22 mouse cellular contexts compared by ENCODE assay signal in genomic region chr4:68284845-68285244, GRCm38 (mm10).
"Had no signal": no experiment of that assay in that cellular context is flagged by ENCODE, and none has a peak within 500 bp of the region (broad histone marks: within the 10 kb centered on the region; RNA-seq: fewer than 3 reads in every experiment).

No protein-coding gene starts in this region.

- H3K27me3 ChIP-seq: heart, embryonic 12.5 days; hindbrain, embryonic 12.5 days; limb, embryonic 13.5 days; limb, embryonic 15.5 days; liver, embryonic 12.5 days had no signal

- H3K4me2 ChIP-seq: heart, embryonic 12.5 days; hindbrain, embryonic 12.5 days; hindbrain, embryonic 14.5 days; limb, embryonic 13.5 days; limb, embryonic 15.5 days; liver, embryonic 12.5 days had no signal

- H3K4me1 ChIP-seq: heart, embryonic 10.5 days; heart, embryonic 12.5 days; hindbrain, embryonic 10.5 days; hindbrain, embryonic 12.5 days; limb, embryonic 13.5 days; limb, embryonic 15.5 days; liver, embryonic 12.5 days had no signal

- H3K9ac ChIP-seq: heart, embryonic 12.5 days; hindbrain, embryonic 12.5 days; hindbrain, embryonic 14.5 days; limb, embryonic 13.5 days; limb, embryonic 15.5 days; liver, embryonic 12.5 days; liver, embryonic 14.5 days had no signal

- H3K36me3 ChIP-seq: heart, embryonic 10.5 days; heart, embryonic 12.5 days; hindbrain, embryonic 10.5 days; hindbrain, embryonic 12.5 days; limb, embryonic 13.5 days; limb, embryonic 15.5 days; liver, embryonic 12.5 days had no signal

- ATAC-seq: hindbrain, postnatal 0 days; intestine, embryonic 16.5 days; liver, embryonic 12.5 days had no signal

- H3K27ac ChIP-seq: gastrocnemius, adult 2 months; heart, embryonic 10.5 days; hindbrain, embryonic 10.5 days; hindbrain, embryonic 12.5 days; hindbrain, embryonic 14.5 days; hindbrain, postnatal 0 days; limb, embryonic 13.5 days; limb, embryonic 15.5 days; liver, embryonic 12.5 days; liver, embryonic 14.5 days had no signal

- H3K9me3 ChIP-seq: heart, embryonic 10.5 days; heart, embryonic 12.5 days; hindbrain, embryonic 10.5 days; hindbrain, embryonic 12.5 days; limb, embryonic 13.5 days; limb, embryonic 15.5 days; liver, embryonic 12.5 days had no signal

- H3K4me3 ChIP-seq: gastrocnemius, adult 2 months; heart, embryonic 10.5 days; heart, embryonic 12.5 days; hindbrain, embryonic 10.5 days; hindbrain, embryonic 12.5 days; limb, embryonic 13.5 days; limb, embryonic 15.5 days; liver, embryonic 12.5 days had no signal

- DNase-seq: gastrocnemius, adult 2 months; gastrocnemius, postnatal 10 days; gastrocnemius, postnatal 25 days; heart, adult 18-20 months; heart, postnatal 10 days; heart, postnatal 4 days; kidney, adult 18-20 months; layer of hippocampus, adult 9-11 months; layer of hippocampus, postnatal 36 days; left cerebral cortex, postnatal 4 days; lung, adult 18-20 months had no signal
